Mouse (Mus musculus): Measurements from ENCODE around the gene Cdh4.

GRCm38 (mm10) chr2:179706616-179707015 lies 264.4 kb downstream of the Cdh4 start:
- TF ChIP-seq GATA1 (IDR thresholded peaks at IDR 0.05; ENCODE audit: low read length) (no peak), TAL1 (IDR thresholded peaks at IDR 0.05; ENCODE audit: low read length) (no peak)

Measured in erythroblast, embryonic 14.5 days (primary cell).